Mouse (Mus musculus) bone marrow macrophage, adult 2 months (primary cell): ENCODE measurements around the gene Trp53rka. TPM values are rescaled to one million over a fixed set of nuclear protein-coding genes. Genes with fewer than 3 reads are reported as not detected.

Experiments used
- H3K27ac ChIP-seq: 2 replicates; pipeline ENCODE4 v1.5.1; 2012; ENCODE audit warnings: low read depth, low read length; ENCODE audit not compliant: insufficient read depth
- H3K4me1 ChIP-seq: 2 replicates; pipeline ENCODE4 v1.6.1; 2012; ENCODE audit warnings: low read length; ENCODE audit not compliant: control insufficient read depth, insufficient read depth
- H3K4me3 ChIP-seq: 2 replicates; pipeline ENCODE4 v1.5.1; 2012; ENCODE audit warnings: mild to moderate bottlenecking, low read length, moderate library complexity; ENCODE audit not compliant: insufficient read depth
- CTCF ChIP-seq: IDR thresholded peaks from 2 replicates; pipeline ENCODE4 v1.5.1; 2012; ENCODE audit warnings: low read depth, mild to moderate bottlenecking, low read length, moderate library complexity
- POLR2A ChIP-seq: IDR thresholded peaks from 2 replicates; pipeline ENCODE4 v1.6.1; 2012; ENCODE audit warnings: mild to moderate bottlenecking, low read depth, low read length, borderline replicate concordance
- polyA plus RNA-seq: library from polyadenylated mRNA; stranded (reverse); fragments of >200 nt; gene quantifications from 2 replicates; pipeline ENCODE4 v1.2.4, GENCODE M21; 2012; ENCODE audit not compliant: missing spikeins, insufficient read depth, insufficient read length

The Trp53rka gene
- polyA plus RNA-seq, 1 experiment, result 11.2 TPM

DNA sequence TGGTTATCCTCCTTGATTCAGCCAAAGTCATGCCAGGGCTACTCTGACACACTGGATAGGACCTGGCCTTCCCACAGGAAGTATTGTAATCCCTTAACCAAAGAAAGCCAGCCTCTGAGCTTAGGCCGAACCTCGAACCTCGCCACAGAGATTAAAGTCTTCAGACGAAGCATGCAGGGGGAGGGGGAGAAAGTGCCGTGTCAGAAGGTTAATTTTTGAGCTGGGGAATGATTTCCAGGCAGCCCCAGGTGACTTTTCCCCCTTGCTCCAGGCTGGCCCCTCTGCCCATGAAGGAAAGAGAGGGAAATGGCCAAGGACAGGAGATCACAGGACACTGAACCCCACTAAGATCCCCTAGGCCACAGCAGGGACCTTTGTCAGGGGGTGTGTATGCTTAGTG is 34.9 kb downstream of the Trp53rka start:
- Histone ChIP-seq H3K27ac (no peak overlapping the region), H3K4me1 (peaks cover 16% of the 10 kb centered on the region), H3K4me3 (no peak overlapping the region)
- no peak for TF ChIP-seq POLR2A

DNA sequence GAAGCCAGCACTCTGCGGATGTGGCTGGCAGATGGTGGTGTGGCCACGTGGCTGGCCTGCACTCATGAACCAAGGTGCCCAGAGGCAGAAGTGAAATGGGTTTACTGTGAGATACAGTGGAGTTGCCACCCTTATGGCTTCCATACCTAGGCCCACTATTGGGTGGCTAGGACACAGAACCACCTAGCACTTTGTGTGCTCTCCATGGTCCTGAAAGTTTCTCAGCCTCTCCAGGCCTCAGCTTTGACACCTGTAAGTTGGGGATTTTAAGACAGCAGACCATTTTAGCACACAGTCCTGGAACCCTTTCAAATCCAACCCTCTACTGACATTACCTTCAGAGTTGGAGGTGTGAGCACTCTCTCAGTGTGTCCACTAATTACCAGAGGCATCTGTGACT is 36.4 kb downstream of the Trp53rka start:
- no peak overlapping the region for H3K4me3 ChIP-seq
- H3K4me1 ChIP-seq, result peaks cover 24% of the 10 kb centered on the region
- TF ChIP-seq CTCF, result no peak
- no peak for TF ChIP-seq POLR2A
- H3K27ac ChIP-seq, result no peak overlapping the region

DNA sequence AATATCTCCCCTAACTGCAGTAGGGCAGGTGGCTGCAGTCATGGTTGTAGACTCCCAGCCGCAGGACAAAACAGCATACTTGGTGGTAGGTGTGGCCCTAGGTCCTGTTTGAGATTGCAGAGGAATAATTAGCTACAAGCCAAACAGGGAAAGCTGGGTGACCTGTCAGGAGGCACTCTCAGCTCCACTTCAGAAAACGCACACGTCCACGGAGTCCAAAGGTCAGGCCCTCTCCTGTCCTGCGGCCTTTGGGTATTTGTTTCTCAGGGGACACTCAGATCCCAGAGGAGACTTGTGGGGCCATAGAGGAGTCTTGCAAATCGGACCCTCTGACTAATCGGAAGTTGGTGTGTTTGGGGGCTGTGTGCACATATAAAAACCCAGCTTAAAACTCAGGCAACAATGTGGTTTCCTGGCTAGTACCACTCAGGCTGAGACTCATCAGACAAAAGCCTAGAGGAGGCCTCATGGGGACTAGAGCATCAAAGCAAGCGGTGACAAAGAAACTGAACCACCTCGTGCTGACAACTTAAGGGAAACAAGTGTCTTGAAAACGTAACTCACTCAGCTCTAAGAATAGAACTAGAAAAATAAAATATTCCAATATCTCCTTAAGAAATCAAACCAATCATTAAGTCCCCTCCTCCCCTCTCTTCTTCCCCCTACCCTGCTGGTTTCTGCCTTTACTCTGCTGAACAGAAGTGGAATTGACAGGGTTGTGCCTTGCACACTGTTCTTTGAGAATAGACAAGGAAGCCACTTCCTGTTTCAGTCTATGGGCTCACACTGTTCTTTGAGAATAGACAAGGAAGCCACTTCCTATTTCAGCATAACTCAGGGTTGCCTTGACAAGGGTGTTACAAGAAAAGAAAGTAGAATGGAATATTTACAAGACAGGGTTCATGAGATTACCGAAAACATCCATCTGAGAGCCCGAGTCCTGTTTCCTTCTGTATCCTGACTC is 40.1 kb downstream of the Trp53rka start:
- H3K4me3 ChIP-seq, result no peak overlapping the region
- peaks cover 39% of the 10 kb centered on the region for H3K4me1 ChIP-seq
- TF ChIP-seq CTCF (no peak), POLR2A (no peak)
- H3K27ac ChIP-seq, result peak overlapping the region; percentile 61

DNA sequence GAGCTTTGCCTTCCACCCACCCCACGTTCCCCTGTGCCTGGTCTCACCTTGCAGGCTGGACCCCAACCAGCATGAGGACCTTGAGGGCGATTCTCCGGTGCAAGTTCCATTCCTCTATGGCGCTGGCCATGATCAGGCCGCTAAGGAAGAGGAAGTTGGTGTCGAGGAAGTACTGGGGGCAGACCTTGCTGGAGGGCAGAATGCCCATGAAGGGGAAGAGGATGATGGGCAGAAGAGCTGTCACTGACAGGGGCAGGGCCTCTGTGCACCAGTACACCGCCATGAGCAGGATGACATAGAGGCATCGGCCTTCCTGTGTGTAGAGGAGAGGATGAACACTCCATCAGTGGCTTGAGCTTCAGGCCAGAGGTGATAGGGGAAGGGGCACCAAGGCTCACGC is 44.6 kb downstream of the Trp53rka start:
- peaks cover 38% of the 10 kb centered on the region for H3K4me1 ChIP-seq
- no peak overlapping the region for H3K4me3 ChIP-seq
- TF ChIP-seq CTCF (no peak), POLR2A (no peak)
- H3K27ac ChIP-seq, result peak overlapping the region; percentile 48

DNA sequence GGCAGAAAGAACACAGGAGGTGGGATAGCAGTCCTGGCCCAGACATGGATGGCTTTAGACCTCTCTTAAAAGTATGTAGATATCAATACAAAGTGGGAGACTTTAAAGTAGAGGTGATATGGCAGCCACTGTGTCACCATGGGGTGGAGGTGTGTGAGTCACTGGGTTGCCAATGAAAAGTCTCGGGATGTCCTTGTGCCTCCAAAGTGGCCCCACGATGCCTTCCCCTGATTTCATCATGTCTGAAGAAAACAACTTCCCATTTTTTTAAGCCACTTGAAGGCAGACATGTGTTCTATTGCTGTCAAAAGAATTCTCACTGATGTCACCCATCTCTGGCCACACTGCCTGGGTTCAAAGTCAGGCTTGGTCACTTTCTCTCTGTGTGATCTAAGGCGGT is 48.3 kb downstream of the Trp53rka start:
- Histone ChIP-seq H3K27ac (no peak overlapping the region), H3K4me3 (no peak overlapping the region), H3K4me1 (peaks cover 33% of the 10 kb centered on the region)
- TF ChIP-seq CTCF (no peak), POLR2A (no peak)

DNA sequence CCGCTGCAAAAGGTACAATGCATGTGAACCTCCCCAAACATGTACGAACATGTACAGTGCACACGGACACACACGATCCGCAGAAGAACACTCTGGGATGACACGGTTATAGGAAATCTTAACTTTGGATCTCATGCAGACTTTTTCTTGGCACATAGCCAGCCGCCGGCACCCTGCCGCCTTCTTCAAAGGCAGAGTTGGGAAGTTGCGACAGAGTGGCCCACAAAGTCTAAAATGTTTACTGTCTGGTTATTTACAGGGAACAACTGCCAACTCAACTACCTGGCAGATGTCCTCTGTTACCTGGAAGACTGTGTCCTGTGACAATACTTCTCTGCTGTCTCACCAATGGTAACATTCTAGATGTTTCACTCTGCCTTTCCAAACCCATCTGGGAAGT is 50.1 kb downstream of the Trp53rka start:
- Histone ChIP-seq H3K4me1 (peaks cover 18% of the 10 kb centered on the region), H3K4me3 (no peak overlapping the region), H3K27ac (no peak overlapping the region)
- TF ChIP-seq POLR2A (no peak), CTCF (no peak)

DNA sequence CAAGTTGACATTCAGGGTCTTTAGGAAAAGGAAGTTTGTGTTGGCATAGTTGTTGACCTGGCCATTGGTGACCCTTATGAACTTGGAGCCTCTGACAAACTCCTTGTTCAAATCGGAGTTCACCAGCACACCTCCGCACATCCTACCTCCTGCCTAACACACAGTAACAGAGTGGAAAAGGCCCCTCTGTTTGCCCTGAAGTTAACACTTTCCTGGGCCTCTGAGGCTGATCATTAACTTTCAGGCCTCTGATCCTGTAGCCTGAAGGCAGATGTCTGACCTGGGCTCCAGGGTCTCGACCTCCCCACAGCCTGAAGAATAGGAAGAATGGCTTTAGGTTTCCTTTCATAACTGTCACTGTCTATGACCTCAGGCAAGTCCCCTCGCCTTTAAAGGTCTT is 51.5 kb downstream of the Trp53rka start:
- TF ChIP-seq CTCF, result no peak
- TF ChIP-seq POLR2A, result no peak
- Histone ChIP-seq H3K27ac (no peak overlapping the region), H3K4me1 (peaks cover 17% of the 10 kb centered on the region), H3K4me3 (no peak overlapping the region)

Other genes with a start within 250 kb of the Trp53rka start
- gene Slc35c2, start 205.5 kb downstream of the Trp53rka start, polyA plus RNA-seq, result 44.6 and 49.8 TPM in 2 replicates
- 54.6 and 61.0 TPM in 2 replicates for gene Elmo2, start 166.8 kb downstream of the Trp53rka start, polyA plus RNA-seq
- gene Zfp663, start 124.6 kb downstream of the Trp53rka start, polyA plus RNA-seq, result not detected in 2 replicates
- gene Zfp334, start 105.1 kb downstream of the Trp53rka start, polyA plus RNA-seq, result 0.27 and 0.36 TPM in 2 replicates
- gene Ocstamp, start 92.9 kb downstream of the Trp53rka start, polyA plus RNA-seq, result not detected in 2 replicates
- gene Slc13a3, start 20.1 kb downstream of the Trp53rka start, polyA plus RNA-seq, result 12.6 and 15.2 TPM in 2 replicates
- gene Slc2a10, start 10.5 kb upstream of the Trp53rka start, polyA plus RNA-seq, result 0.15 TPM in 1 of 2 replicates, not detected in the other
- gene Eya2, start 101.7 kb upstream of the Trp53rka start, polyA plus RNA-seq, result 1.0 TPM in 1 of 2 replicates, not detected in the other